Comparison of ENCODE assay signal across 14 mouse cellular contexts in genomic region chr9:50721061-50721460, GRCm38 (mm10). TPM values are rescaled to one million over a fixed set of nuclear protein-coding genes. Genes with fewer than 3 reads are reported as not detected.
DNase-seq lines count a peak whose midpoint lies in the region; ATAC-seq lines count a peak whose summit lies in the region.
"Had no signal": no experiment of that assay in that cellular context is flagged by ENCODE, and none has a peak within 500 bp of the region (broad histone marks: within the 10 kb centered on the region; RNA-seq: fewer than 3 reads in every experiment).

No protein-coding gene starts in this region.

- peak; percentile 52 for DNase-seq in adrenal gland, adult 2 months
- no peak for DNase-seq in adrenal gland, postnatal 4 days (ENCODE audit: low spot score in 2 of 2)
- no peak for DNase-seq in heart, postnatal 25 days (ENCODE audit: low spot score)
- peak; percentile 16 for DNase-seq in left cerebral cortex, postnatal 4 days
- no peak for DNase-seq in left cerebral cortex, postnatal 36 days (ENCODE audit: low spot score in 2 of 2)
- peak; percentile 35 for DNase-seq in embryonic facial prominence, embryonic 14.5 days (ENCODE audit: low spot score)
- no peak for DNase-seq in frontal cortex, postnatal 10 days (ENCODE audit: low spot score in 2 of 2)
- DNase-seq: gastrocnemius, postnatal 25 days; layer of hippocampus, adult 9-11 months had no signal

- intact Hi-C loops in heart, postnatal 25 days (cut with DNase I): no loop called here
- intact Hi-C loops in left cerebral cortex, postnatal 4 days (cut with DNase I): no loop called here
- intact Hi-C loops in left cerebral cortex, postnatal 36 days (cut with DNase I): no loop called here

- no peak for ATAC-seq in heart, embryonic 16.5 days (replicated peaks; ENCODE audit: extremely low read depth, insufficient read depth, low FRiP score)
- no peak for ATAC-seq in embryonic facial prominence, embryonic 14.5 days (ENCODE audit: low read depth)
- ATAC-seq: hindbrain, embryonic 16.5 days had no signal

- 42% methylated on average over 12 of the region's 12 CpGs for WGBS in heart, embryonic 16.5 days
- 34% methylated on average over 12 of the region's 12 CpGs for WGBS in embryonic facial prominence, embryonic 14.5 days

- no peaks in the 10 kb centered on the region for H3K36me3 ChIP-seq in heart, embryonic 16.5 days (ENCODE audit: control insufficient read depth, insufficient read depth)
- H3K36me3 ChIP-seq in embryonic facial prominence, embryonic 14.5 days (ENCODE audit: control insufficient read depth, insufficient read depth, low read length): 0 out of 2 replicates have a peak, but pooled peaks cover 4% of the 10 kb centered on the region
- H3K36me3 ChIP-seq: forebrain, embryonic 12.5 days; midbrain, embryonic 12.5 days had no signal

- H3K4me2 ChIP-seq in heart, embryonic 16.5 days (ENCODE audit: low read depth, low read length): no peak overlapping the region
- peak overlapping the region; percentile 28 for H3K4me2 ChIP-seq in embryonic facial prominence, embryonic 14.5 days (ENCODE audit: low read depth, low read length)
- H3K4me2 ChIP-seq: forebrain, embryonic 12.5 days; midbrain, embryonic 12.5 days had no signal

- no peaks in the 10 kb centered on the region for H3K9me3 ChIP-seq in heart, embryonic 16.5 days (replicated peaks; ENCODE audit: control insufficient read depth, low read length)
- no peaks in the 10 kb centered on the region for H3K9me3 ChIP-seq in embryonic facial prominence, embryonic 14.5 days (ENCODE audit: control insufficient read depth, low read length)
- H3K9me3 ChIP-seq: forebrain, embryonic 12.5 days; midbrain, embryonic 12.5 days had no signal

- H3K4me1 ChIP-seq in heart, embryonic 16.5 days (ENCODE audit: control insufficient read depth, insufficient read depth, low read length): peaks cover 37% of the 10 kb centered on the region
- peaks cover 16% of the 10 kb centered on the region for H3K4me1 ChIP-seq in embryonic facial prominence, embryonic 14.5 days (ENCODE audit: control insufficient read depth, insufficient read depth, low read length)

- no peak overlapping the region for H3K4me3 ChIP-seq in heart, embryonic 16.5 days (ENCODE audit: low read length)
- H3K4me3 ChIP-seq in embryonic facial prominence, embryonic 14.5 days (ENCODE audit: low read depth, low read length): no peak overlapping the region
- H3K4me3 ChIP-seq: forebrain, embryonic 12.5 days; midbrain, embryonic 12.5 days had no signal

- H3K27ac ChIP-seq in heart, embryonic 16.5 days (ENCODE audit: low read length): peak overlapping the region; percentile 14; the same call in 1 of the 2 replicates
- H3K27ac ChIP-seq in embryonic facial prominence, embryonic 14.5 days (replicated peaks; ENCODE audit: low read depth, low read length): peak overlapping the region; percentile 33; the same call in 1 of the 2 replicates
- H3K27ac ChIP-seq: forebrain, embryonic 12.5 days; midbrain, embryonic 12.5 days had no signal

- no peaks in the 10 kb centered on the region for H3K27me3 ChIP-seq in heart, embryonic 16.5 days (ENCODE audit: control insufficient read depth, insufficient read depth, low read length)
- H3K27me3 ChIP-seq in embryonic facial prominence, embryonic 14.5 days (replicated peaks; ENCODE audit: control insufficient read depth, insufficient read depth, low read length): no peaks in the 10 kb centered on the region
- H3K27me3 ChIP-seq: forebrain, embryonic 12.5 days; midbrain, embryonic 12.5 days had no signal

- H3K9ac ChIP-seq in heart, embryonic 16.5 days (ENCODE audit: low read length): no peak overlapping the region
- peak overlapping the region; percentile 37; the same call in 1 of the 2 replicates for H3K9ac ChIP-seq in embryonic facial prominence, embryonic 14.5 days (ENCODE audit: low read depth, low read length)
- H3K9ac ChIP-seq: forebrain, embryonic 12.5 days; midbrain, embryonic 12.5 days had no signal

RNA-seq across cellular contexts. Expression of gene Dixdc1, which starts 18.3 kb away (rescaled TPM):
- 1 to 10 TPM; 5.2 to 8.9 TPM for total RNA-seq in adrenal gland, adult 2 months (2021)
- 1.7 and 1.8 TPM in 2 replicates for polyA plus RNA-seq in adrenal gland, adult 2 months (2012; rRNA removed)
- total RNA-seq in adrenal gland, postnatal 4 days (2021): 10 to 100 TPM; 16.0 to 19.7 TPM
- 8.6 and 10.3 TPM in 2 replicates for polyA plus RNA-seq in heart, embryonic 16.5 days (2015; fragmentation: Nextera tagmentation; extraction: Ambion mirVana)
- total RNA-seq in heart, postnatal 25 days (2021): 1 to 10 TPM; 2.5 to 5.3 TPM
- 10 to 100 TPM; 65.3 to 66.0 TPM for total RNA-seq in left cerebral cortex, postnatal 4 days (2021)
- 10 to 100 TPM; 79.6 to 82.8 TPM for total RNA-seq in left cerebral cortex, postnatal 36 days (2021)
- polyA plus RNA-seq in embryonic facial prominence, embryonic 14.5 days (2014; fragmentation: Nextera tagmentation; extraction: Ambion mirVana): 14.0 and 16.9 TPM in 2 replicates
- total RNA-seq: neutrophil, adult 5-6 weeks had no signal

RNA-seq across cellular contexts. Expression of gene 2310030G06Rik, which starts 25.3 kb away (rescaled TPM):
- total RNA-seq in adrenal gland, adult 2 months (2021): 1 to 10 TPM; 4.3 to 6.1 TPM
- 1.5 and 1.7 TPM in 2 replicates for polyA plus RNA-seq in adrenal gland, adult 2 months (2012; rRNA removed)
- 10 to 100 TPM; 11.2 to 11.4 TPM for total RNA-seq in adrenal gland, postnatal 4 days (2021)
- polyA plus RNA-seq in heart, embryonic 16.5 days (2015; fragmentation: Nextera tagmentation; extraction: Ambion mirVana): 7.9 and 9.8 TPM in 2 replicates
- total RNA-seq in heart, postnatal 25 days (2021): 1 to 10 TPM; 1.9 to 2.4 TPM
- total RNA-seq in left cerebral cortex, postnatal 4 days (2021): 1 to 10 TPM; 1.8 to 2.0 TPM
- 1 to 10 TPM; 2.4 to 3.2 TPM for total RNA-seq in left cerebral cortex, postnatal 36 days (2021)
- polyA plus RNA-seq in embryonic facial prominence, embryonic 14.5 days (2014; fragmentation: Nextera tagmentation; extraction: Ambion mirVana): 4.0 and 6.8 TPM in 2 replicates
- total RNA-seq: neutrophil, adult 5-6 weeks had no signal

RNA-seq across cellular contexts. Expression of gene Cryab, which starts 30.1 kb away (rescaled TPM):
- total RNA-seq in adrenal gland, adult 2 months (2021): 10 to 100 TPM; 28.6 to 46.1 TPM
- polyA plus RNA-seq in adrenal gland, adult 2 months (2012; rRNA removed): 67.3 and 78.0 TPM in 2 replicates
- 10 to 100 TPM; 47.8 to 84.1 TPM for total RNA-seq in adrenal gland, postnatal 4 days (2021)
- 1,241 and 1,315 TPM in 2 replicates for polyA plus RNA-seq in heart, embryonic 16.5 days (2015; fragmentation: Nextera tagmentation; extraction: Ambion mirVana)
- 1,000 to 10,000 TPM; 2,218 to 2,599 TPM for total RNA-seq in heart, postnatal 25 days (2021)
- 10 to 100 TPM; 39.1 to 40.9 TPM for total RNA-seq in left cerebral cortex, postnatal 4 days (2021)
- total RNA-seq in left cerebral cortex, postnatal 36 days (2021): 100 to 1,000 TPM; 151 to 182 TPM
- 218 and 275 TPM in 2 replicates for polyA plus RNA-seq in embryonic facial prominence, embryonic 14.5 days (2014; fragmentation: Nextera tagmentation; extraction: Ambion mirVana)
- total RNA-seq: neutrophil, adult 5-6 weeks had no signal

RNA-seq across cellular contexts. Expression of gene Hspb2, which starts 31.1 kb away (rescaled TPM):
- total RNA-seq in adrenal gland, adult 2 months (2021): 1 to 10 TPM; 1.2 to 3.6 TPM
- polyA plus RNA-seq in adrenal gland, adult 2 months (2012; rRNA removed): 9.2 and 10.2 TPM in 2 replicates
- 1 to 10 TPM; 4.8 to 7.6 TPM for total RNA-seq in adrenal gland, postnatal 4 days (2021)
- polyA plus RNA-seq in heart, embryonic 16.5 days (2015; fragmentation: Nextera tagmentation; extraction: Ambion mirVana): 242 and 286 TPM in 2 replicates
- total RNA-seq in heart, postnatal 25 days (2021): 100 to 1,000 TPM; 141 to 154 TPM
- total RNA-seq in left cerebral cortex, postnatal 4 days (2021): 1 to 10 TPM; 1.0 to 1.3 TPM
- 1 to 10 TPM; 1.2 to 2.4 TPM for total RNA-seq in left cerebral cortex, postnatal 36 days (2021)
- polyA plus RNA-seq in embryonic facial prominence, embryonic 14.5 days (2014; fragmentation: Nextera tagmentation; extraction: Ambion mirVana): 112 and 136 TPM in 2 replicates
- total RNA-seq: neutrophil, adult 5-6 weeks had no signal

RNA-seq across cellular contexts. Expression of gene Fdxacb1, which starts 47.0 kb away (rescaled TPM):
- total RNA-seq in adrenal gland, adult 2 months (2021): 1 to 10 TPM; 5.7 to 5.8 TPM
- polyA plus RNA-seq in adrenal gland, adult 2 months (2012; rRNA removed): 2.1 and 2.7 TPM in 2 replicates
- 1 to 10 TPM; 8.2 to 9.7 TPM for total RNA-seq in adrenal gland, postnatal 4 days (2021)
- polyA plus RNA-seq in heart, embryonic 16.5 days (2015; fragmentation: Nextera tagmentation; extraction: Ambion mirVana): 10.7 and 11.0 TPM in 2 replicates
- total RNA-seq in heart, postnatal 25 days (2021): 1 to 10 TPM; 5.1 to 5.2 TPM
- 1 to 10 TPM; 5.9 to 8.3 TPM for total RNA-seq in left cerebral cortex, postnatal 4 days (2021)
- total RNA-seq in left cerebral cortex, postnatal 36 days (2021): 1 to 10 TPM; 4.4 to 6.0 TPM
- polyA plus RNA-seq in embryonic facial prominence, embryonic 14.5 days (2014; fragmentation: Nextera tagmentation; extraction: Ambion mirVana): 10.2 and 14.2 TPM in 2 replicates

Comparison
In these comparisons a context has a peak if more than half of its experiments do, and no peak if none do; other contexts are left out.
1. DNase-seq: peak in adrenal gland, adult 2 months (single experiment), left cerebral cortex, postnatal 4 days (single experiment) and embryonic facial prominence, embryonic 14.5 days (single experiment); none in adrenal gland, postnatal 4 days (0 of 2), heart, postnatal 25 days (single experiment), left cerebral cortex, postnatal 36 days (0 of 2) and frontal cortex, postnatal 10 days (0 of 2).
2. RNA of gene Cryab, which starts 30.1 kb away (total RNA-seq): 2,218 to 2,599 TPM in heart, postnatal 25 days; 151 to 182 TPM in left cerebral cortex, postnatal 36 days, 47.8 to 84.1 TPM in adrenal gland, postnatal 4 days, 28.6 to 46.1 TPM in adrenal gland, adult 2 months and 39.1 to 40.9 TPM in left cerebral cortex, postnatal 4 days; every median in the first group is over 10 times any median in the second.